Mouse (Mus musculus): ENCODE results near the gene Skil.

GRCm38 (mm10) chr3:31051730-31052129 lies 43.1 kb upstream of the Skil start:
- no peak for TF ChIP-seq CTCF (conservative IDR thresholded peaks at IDR 0.05; ENCODE audit: insufficient read depth, insufficient read length, low read depth, low read length)
- TF ChIP-seq POLR2A (IDR thresholded peaks at IDR 0.05; ENCODE audit: low read depth, low read length) = no peak
